Mouse (Mus musculus) adrenal gland, adult 2 months (tissue): Measurements from ENCODE around the gene Dll1. TPM values are rescaled to one million over a fixed set of nuclear protein-coding genes. Genes with fewer than 3 reads are reported as not detected.

Experiments used
- DNase-seq: peaks from one replicate; pipeline ENCODE4 v3.0.0; 2021
- long read RNA-seq: library from polyadenylated mRNA; stranded (forward); transcript quantifications from one replicate; pipeline ENCODE4 v2.0.0, GENCODE M21; 2021
- polyA plus RNA-seq: library from polyadenylated mRNA; depleted of rRNA; stranded (reverse); fragments of >200 nt; gene quantifications from 2 replicates; pipeline ENCODE4 v1.2.3, GENCODE M21; 2012; rRNA removed
- total RNA-seq, 2 experiments: library from RNA; stranded (reverse); gene quantifications; 2 replicates each; pipeline ENCODE4 v1.2.3; 2021

Gene Dll1
- total RNA-seq (1 to 10 TPM; 4.2 to 4.6 TPM), polyA plus RNA-seq (9.8 and 12.6 TPM in 2 replicates)
- long read RNA-seq, partial matches to known transcripts = 0 of 4 reads
- long read RNA-seq, other reads (novel, unspliced or antisense) = 0 of 4 reads

DNA sequence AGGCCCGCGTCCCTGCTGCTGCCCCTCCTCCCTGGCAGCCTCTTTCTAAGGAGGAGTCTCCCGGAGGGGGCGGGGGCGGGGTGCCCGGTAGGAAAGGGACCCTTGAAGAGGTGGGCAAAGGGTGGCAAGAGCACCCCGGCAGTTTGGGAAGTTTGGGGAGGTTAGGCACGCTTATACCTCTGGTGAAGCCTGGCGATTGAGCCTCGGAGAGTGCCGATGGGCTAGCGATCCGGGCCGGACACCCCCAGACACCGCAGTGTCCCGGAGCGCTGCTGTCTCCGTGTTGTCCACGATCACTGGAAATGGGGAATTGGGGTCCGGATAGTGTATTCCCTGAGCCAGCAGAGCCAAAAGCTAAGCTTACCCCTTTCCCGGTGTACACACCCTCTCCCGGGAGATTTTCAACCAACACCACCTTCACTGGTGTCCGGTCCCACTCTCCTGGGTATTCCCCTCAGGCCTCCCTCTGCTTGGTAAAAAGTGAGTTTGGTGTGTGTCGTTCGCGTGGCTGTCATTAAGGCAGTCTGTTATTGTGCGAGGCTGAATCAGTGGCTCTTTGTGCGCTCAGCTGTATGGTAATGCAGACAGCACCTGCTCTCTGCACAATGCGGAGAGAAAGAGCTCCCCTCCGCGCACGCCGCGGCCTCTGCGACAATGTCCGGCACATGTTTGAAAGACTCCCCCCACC is at the start of gene Dll1:
Dll1 (minus strand) TSS at position 379 of the 688 bp plus-strand sequence.
- DNase-seq = no peak

DNA sequence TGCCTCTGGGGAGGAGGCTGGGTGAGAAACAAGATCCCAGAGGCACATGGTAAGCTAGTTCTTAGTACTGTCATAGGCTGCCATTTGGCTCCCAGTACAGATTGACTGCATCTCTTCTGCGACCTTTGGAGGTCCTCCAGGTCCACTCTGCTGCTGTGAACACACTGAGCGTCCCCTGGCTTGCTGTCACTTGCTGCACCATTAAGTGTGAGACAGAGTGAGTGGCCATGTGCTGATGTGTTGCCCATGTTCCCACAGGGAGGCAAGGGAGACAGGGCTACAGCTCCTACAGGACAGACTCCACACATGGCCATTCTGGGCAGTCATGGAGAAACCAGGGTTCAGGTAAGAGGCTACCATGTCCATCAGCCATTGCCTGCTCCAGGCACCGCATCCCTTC is 49.3 kb upstream of the Dll1 start:
- no peak for DNase-seq

DNA sequence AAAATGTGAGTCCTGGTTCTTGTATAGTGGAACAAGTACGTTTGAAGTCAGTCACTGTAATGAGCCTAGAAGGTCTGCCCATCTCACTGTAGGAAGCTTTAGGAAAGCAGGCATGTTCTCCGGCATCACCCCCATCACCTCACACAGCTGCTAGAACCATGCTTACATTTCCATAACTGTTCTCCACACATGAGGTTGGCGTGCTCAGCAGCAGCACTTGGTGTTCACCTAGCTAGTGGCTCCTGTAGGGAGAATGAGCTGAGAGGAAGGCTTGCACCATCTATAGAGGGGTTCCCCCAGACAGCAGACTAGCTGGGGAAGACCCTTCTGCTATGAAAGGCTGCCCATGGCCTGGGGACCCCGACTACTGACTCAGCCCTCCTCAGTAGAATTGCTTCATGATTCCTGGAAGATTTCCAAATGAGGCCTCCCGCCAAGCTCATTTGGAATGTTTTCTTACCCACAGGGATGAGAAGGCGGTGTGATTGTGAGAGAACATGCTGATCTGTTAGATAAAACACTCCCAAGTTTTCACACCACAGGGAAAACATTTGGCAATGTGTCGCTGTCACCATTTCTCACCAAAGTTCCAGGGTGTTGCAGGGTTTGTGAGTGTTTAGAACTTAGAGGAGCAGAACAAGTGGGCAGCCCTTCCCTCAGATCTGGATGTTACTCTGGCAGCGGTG is 46.6 kb upstream of the Dll1 start:
- peak; percentile 40 for DNase-seq

DNA sequence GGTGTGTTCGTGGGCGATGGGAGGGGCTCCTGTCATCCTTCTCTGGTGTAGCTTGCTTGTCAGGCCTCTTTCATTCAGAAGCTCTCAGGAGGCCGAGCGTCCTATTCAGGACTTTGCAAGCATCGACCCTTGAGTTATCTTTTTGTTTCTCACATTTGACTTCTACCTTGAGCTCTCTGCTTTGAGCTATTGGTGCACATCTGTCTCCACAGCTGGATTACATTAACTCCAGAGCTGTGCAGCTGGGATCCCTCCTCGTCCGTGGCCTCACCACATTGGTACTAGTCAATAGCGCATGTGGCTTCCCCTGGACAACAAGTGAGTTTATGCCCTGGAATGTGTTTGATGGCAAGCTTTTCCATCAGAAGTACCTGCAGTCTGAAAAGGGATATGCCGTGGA is 46.0 kb upstream of the Dll1 start:
- no peak for DNase-seq

DNA sequence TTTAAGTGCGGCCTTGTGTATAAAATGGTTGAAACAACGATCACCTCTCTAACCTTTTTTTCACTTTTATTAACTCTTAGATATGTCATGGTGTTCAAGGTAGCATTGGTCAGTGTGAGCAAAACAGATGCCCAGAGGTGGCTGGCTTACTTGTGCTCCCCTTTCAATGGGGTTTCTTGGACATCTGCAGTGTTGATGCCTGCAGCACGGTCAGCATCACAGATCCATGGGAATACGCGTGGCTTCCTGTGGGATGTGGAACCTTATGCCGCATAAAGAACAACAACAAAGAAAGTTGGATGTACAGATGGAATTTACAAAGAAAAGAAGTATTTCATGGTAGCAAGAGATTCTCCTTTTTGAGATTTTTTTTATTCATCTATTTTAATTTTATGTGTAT is 44.8 kb upstream of the Dll1 start:
- no peak for DNase-seq

DNA sequence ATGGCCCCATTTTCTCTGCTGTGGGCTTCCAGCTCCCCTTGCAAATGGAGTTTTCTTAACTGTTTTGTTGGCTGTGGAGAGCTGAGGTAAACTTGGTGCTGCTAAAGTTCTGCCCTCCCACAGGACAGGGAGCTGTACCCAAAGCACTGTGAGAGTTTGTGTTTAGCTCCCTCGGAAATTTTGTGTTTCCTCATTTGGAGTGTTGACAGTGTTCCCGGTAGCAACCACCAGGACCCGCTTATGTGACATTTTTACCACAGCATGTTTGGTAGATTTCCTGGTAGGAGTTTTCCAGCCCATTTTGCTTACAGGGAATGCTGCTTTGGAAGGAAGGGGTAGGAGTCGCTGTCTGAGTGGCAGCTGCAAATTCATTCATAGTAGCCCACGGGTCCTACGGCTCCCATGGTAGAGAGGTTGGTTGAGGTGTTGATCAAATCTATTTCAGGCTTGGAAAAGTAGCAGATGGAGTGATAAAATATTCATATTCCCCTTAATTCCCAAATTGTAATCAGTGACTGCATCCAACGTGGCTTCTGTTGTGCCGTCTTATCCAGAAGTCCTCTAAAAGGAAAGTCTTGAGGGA is 43.4 kb upstream of the Dll1 start:
- DNase-seq = no peak

DNA sequence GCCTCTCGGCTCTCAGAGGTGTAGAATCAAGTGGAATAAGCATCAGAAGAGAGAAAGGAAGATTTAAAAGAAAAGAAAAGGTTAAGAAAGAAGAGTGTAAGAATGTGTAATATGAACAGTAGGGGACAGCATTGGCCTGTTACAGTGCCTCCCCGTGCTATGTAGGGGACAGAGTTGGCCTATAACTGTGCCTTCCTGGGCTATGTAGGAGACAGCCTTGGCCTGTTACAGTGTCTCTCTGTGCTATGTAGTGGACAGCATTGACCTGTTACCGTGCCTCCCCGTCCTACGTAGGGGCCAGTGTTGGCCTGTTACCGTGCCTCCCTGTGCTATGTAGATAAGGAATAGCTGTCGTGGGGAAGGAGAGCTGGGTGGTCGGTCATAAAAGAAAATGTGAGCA is 42.9 kb upstream of the Dll1 start:
- no peak for DNase-seq

DNA sequence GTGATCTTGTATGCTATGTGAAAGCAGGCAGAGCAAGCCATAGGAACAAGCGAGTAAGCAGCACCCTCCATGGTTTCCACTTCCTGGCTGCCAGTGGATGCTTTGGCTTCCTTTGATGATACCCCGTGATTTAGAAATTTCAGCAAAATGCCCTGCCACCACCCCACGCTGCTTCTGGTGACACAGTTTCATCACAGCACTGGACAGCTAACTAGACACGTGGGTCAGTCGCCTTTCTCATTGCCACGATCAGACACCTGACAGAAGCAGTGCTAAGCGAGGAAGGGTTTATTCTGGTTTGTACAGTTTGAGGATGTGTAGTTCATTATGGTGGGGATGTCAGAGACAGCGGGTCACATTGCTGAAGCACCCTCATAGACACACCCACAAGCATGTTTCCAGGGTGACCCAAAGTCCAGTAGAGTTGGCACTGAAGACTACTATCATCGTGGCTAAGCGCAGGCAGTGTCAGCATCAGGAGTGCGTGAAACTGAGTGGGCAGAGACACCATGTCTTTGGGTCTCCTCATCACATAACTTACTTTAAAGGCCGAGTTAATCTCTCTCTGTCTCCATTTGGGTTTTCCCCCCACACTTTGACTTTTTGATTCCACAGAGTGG is 40.0 kb upstream of the Dll1 start:
- DNase-seq = no peak

DNA sequence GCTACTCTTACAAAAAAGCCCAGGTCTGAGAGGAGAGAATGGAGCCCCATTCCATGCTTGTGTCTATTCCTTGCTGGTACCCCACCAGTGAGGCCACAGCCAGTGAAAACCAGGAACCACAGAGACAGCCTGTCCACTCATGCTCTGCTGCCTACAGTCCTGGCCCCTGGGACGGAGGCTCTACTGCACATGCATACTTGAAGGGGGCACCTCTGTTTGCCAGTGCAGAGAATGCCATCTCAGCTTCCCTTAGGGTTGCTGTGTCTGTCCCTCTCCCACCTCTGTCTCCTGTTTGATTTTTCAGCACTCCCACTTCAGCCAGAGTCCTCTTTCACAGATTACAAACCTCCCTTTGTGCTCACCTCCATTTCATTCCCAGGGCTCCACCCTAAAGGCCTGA is 34.2 kb upstream of the Dll1 start:
- DNase-seq = no peak

DNA sequence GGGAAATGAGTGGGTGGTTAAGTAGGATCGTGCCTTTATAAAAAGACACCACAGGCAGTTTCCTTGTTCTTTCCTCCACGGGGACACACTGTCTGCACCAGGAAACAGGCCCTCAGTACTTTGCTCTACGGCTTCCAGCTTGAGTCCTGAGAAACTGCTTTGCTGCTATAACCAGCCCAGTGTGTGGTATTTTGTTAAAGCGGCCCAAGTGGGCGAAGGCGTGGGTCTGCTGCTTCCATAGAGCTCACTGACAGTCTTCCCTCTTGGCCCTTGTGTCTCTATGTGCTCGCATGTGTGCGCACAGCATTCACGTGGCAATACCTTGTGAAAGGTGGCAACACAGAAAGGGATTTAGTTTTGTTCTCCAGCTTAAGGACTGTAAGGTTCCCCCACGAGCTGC is 32.6 kb upstream of the Dll1 start:
- DNase-seq = no peak

DNA sequence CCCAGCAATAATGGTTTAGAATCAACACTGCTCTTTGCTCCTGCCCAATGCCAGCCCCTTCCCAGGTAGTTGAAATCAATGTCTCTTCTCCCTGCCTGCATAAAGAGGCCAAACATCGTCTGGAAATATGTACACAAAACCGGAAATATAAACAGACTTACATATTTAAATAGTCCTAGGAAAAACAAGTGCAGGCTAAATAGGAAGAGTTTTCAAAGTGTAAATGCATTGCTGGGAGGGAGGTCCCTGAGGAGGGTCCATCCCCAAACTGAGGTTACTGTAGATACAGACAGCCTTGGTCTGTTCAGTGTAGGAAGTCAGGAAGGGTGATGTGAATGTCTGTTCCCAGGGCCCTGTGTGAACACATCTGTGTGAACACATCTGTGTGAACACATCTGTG is 29.9 kb upstream of the Dll1 start:
- no peak for DNase-seq

DNA sequence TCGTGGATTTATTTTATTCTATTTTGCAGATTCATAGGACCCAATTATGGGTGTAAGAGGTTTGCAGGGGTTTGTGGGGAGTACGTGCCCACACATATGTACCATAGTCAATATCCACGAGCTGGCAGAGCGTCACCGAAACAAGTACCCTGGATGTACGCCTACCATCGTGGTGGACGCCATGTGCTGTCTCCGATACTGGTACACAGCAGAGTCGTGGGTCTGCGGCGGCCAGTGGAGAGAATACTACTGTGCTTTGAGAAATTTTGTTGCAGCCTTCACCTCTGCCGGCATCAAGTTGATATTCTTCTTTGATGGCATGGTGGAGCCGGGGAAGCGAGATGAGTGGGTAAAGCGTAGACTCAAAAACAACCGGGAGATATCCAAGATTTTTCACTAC is 25.0 kb upstream of the Dll1 start:
- no peak for DNase-seq

DNA sequence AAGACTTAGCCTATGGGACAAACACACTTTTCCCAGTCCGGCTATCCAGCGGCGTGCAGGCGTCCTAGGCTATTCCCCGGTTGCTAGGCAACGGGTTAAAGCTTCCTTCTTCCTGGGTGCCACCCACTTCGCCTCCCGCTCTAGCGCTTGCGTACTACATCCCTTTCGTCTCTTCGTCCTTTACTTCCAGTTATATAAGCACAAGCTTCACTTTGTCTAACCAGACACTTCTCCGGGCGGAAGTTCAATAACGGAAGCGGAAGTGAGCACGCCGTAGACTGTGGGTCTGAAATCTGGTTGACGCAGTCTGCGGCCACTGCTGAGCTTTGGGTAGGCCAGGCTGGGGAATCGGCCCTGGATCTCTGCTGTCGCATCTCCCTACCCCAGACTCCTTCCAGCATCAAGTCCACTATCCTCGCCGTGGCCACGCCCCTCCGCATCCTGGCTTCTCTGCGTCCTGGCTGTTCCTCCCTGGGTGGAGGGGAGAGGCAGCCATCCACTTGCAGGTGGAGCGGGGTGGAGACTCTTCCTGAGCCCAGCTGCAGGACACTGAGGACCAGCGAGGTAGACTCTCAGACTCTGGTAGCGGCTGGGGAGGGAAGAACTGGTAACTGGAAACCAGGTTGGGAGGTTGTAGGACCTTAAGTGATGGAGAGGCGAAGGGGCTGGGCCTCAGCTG is 19.5 kb upstream of the Dll1 start, which contains the start of gene Fam120b:
Fam120b (plus strand) TSS at position 206 of the 679 bp plus-strand sequence.
- peak; percentile 92 for DNase-seq

DNA sequence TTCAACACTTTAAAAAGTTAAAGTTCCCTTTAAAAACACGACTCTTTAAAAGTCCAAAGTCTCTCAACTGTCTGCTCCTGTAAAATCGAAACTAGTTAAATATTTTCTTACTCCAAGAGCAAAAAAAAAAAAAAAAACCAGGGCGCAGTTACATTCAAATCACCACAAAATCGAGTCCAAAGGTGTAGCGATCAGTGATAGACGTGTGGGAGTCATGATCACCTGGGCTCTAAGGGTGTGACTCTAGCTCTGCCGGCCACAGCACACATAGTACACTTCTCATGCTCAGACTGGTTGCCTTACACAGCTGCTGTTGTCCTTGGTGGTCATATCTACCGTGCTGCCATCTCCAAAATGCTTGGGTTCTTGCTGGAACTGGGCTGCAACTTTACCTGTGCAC is 12.7 kb upstream of the Dll1 start:
- no peak for DNase-seq

DNA sequence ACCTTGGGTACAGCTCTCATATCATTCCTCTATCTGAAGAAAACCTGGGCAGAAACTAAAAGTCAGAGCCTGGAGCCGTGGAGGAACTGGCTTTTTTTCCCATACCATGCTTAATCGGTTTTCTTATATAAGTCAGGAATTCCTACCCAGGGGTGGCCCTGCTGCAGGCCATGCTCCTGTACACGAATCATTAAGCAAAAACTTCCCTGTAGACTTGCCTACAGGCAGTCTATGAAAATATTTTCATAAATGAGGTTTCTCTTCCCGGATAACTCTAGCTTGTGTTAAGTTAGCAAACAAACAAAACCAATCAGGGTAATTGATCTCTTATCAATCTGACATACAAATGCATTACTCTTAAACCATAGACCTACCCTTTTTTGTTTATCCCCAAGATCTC is 12.2 kb upstream of the Dll1 start:
- DNase-seq = no peak

DNA sequence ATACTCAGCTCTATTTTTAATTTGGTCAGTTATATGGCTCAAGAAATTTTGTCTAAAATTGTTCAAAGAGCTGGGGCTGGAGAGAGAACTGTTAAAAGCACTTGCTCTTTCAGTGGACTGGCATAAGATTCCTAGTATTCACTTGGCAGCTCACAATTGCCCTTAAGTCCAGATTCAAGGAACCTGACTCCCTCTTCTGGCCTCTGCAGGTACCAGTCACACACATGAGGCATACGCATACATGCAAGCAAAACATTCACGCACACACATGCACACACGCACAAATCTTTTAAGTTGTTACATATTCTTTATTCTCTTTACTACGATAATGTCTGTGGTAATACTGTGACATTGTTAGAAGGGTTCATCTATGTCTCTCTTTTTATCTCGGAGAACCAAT is 6.7 kb upstream of the Dll1 start:
- DNase-seq = no peak

DNA sequence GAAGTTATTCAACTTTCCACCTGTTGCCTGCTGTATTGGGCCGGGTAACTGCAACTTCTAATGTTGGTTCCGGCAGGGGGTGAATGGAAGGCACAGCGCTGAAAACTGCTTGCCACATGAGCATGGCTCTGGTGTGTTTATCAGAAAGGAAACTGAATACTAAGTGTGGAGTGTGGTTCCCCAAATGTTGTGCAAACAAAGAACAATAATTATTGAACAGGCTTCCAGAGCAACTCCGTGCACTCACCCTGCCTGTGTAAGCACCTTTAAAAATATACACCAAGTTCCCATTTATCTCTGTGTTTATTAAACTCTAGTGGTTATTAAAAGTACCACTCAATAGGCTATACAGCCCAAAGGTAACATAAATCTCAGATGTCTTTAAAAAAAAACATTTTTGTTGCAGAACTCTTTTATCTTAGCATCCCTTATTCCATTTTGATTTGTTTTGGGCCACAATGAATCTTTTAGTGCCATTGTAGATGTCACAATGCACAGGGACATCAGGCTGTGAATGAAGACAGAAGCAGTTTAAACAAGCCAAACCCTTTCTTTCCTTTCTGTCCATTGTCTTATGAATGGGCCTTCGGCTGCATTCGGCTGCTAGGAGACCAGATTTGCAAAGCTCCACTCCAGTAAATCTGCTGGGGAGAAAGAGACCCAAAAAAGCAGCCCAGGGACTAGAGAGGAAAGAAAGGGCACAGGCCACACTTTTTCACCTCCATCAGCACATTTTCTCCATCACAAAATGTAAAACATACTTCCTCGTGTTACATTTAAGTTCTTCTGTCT is 5.4 kb upstream of the Dll1 start:
- no peak for DNase-seq

DNA sequence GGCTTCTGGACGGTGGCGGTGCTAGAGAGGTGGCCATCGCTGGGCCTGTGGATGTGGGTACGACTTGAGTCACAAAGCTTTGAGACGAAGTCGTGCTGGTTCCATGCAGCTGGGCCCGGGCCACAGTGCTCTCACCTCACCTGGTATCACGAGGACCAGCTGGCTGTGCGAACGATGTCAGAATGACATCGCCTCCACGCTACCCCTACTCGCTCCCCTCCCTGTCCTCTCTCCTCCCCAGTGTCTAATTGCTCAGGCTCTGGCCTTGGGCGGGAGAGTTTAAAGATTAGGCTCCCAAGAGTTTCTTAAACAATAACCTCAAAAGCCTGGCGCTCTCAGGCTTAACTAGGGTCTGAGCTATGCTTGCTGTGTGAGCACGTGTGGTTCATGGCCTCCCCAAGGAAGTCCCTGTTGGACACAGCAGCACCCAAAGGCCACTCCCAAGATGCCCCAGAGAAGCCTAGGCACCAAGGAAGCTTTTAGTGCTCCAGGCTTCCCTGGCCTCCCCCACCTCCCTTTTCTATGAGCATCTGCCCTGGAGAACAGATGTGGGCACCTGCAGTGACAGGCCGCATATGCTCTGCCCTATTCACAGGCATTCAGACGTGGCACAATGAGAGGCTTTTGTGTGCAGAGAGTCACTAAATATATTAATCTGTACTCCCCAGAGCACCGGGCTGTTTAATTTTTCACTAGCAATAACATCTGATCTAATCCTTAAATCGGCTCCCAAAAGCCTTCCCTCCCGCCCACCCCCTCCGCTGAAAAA is 4.6 kb upstream of the Dll1 start:
- no peak for DNase-seq

DNA sequence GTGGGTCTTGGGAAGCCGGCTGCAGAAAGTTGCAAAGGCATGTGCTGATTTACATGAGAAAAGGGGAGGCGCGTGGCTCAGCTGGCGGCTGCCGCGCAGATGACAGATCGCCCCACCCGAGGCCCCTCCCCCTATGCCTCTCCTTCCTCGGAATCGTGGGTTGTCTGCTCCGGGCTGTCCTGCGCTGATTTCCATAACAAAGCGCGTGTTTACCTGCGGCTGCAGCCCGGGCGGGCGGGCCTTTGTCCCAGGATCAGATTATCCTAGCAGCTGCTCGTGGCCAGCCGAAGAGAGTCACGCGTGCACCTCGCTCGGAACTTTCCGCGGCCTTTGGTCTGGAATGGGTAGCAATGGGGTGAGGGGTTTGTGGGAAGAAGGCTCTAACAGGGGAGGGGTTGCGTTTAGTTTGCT is 4.0 kb upstream of the Dll1 start:
- peak; percentile 80 for DNase-seq

DNA sequence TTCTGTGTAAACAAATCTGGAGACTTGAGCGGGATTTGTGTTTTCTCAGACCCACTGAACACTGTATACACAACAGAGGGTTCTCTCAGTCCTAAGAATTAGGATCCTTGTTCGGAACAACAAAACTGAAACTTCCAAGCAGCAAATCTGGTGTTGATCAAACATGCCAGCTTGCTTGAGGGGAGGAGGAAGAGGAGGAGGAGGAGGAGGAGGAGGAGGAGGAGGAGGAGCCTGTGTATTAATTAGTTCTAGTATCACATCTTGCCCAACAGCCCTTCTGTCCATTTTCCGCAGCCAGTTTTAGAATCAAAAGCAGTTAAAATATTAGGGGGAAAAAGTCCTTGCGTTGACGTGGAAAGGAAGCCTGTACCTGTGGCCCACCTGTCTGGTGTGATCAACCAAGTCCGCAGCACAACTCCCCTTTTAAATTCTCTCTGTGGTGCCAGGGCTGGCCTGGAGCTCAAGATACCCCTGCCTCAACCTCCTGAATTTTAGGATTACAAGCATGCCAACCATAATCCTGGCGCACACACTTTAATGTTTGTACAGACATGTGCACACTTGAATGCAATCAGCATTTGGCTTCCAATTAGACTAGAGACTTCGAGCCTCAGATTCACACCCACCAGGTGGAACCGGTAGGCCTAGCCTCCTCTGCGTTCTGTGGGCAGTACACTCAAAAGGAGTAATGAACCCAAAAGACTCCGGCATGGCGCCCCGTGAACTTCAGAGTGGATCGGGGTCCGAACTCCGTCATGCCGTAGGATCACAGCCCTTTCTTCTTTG is 3.3 kb upstream of the Dll1 start:
- DNase-seq = no peak
